ENCODE assay signal across 34 mouse cellular contexts in the genomic region with DNA sequence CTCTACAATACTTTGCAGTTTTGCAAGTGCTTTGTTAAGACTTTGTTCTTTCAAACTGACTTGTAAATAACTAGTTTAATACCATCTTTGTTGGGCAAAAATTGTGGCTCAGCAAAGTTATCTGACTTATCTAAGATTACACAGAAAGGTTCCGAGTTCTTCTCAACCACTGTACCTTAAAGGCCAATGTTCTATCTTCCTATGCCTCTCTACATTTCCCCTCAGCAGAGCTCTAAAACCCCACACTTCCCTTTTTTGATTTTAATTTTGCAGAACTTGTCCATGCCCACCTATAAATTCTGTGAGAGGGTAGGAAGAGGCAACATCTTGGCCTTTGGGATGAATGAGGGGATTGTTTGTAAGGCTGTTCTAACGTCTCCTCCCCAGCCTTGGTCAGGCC. TPM values are rescaled to one million over a fixed set of nuclear protein-coding genes. Genes with fewer than 3 reads are reported as not detected.
DNase-seq lines count a peak whose midpoint lies in the region; ATAC-seq and TF ChIP-seq lines count a peak whose summit lies in the region.
"Had no signal": no experiment of that assay in that cellular context is flagged by ENCODE, and none has a peak within 500 bp of the region (broad histone marks: within the 10 kb centered on the region; RNA-seq: fewer than 3 reads in every experiment).

No protein-coding gene starts in this region.

- H3K4me1 ChIP-seq in cerebellum, adult 2 months (ENCODE audit: control insufficient read depth, insufficient read depth, low read length): no peaks in the 10 kb centered on the region
- H3K4me1 ChIP-seq: embryonic facial prominence, embryonic 10.5 days; embryonic facial prominence, embryonic 13.5 days; forebrain, embryonic 15.5 days; heart, embryonic 12.5 days; heart, embryonic 15.5 days; hindbrain, embryonic 12.5 days; hindbrain, embryonic 15.5 days had no signal

- H3K27me3 ChIP-seq in cerebellum, adult 2 months (ENCODE audit: control insufficient read depth, insufficient read depth, low read length): no peaks in the 10 kb centered on the region
- H3K27me3 ChIP-seq: CH12.LX; forebrain, embryonic 15.5 days; heart, embryonic 15.5 days; hindbrain, embryonic 12.5 days; hindbrain, embryonic 15.5 days had no signal

- intact Hi-C loops in heart, postnatal 10 days (cut with DNase I): no loop called here

- 81% methylated on average over 2 of the region's 2 CpGs for WGBS in cerebellum, adult 2 months

- no peak for TF ChIP-seq POLR2A in cerebellum, adult 2 months (IDR thresholded peaks at IDR 0.05; ENCODE audit: borderline replicate concordance, insufficient read depth, low read length)

- H3K27ac ChIP-seq in cerebellum, adult 2 months (ENCODE audit: insufficient read depth, low read length): no peak overlapping the region
- H3K27ac ChIP-seq: embryonic facial prominence, embryonic 10.5 days; embryonic facial prominence, embryonic 13.5 days; forebrain, embryonic 15.5 days; heart, embryonic 15.5 days; hindbrain, embryonic 12.5 days; hindbrain, embryonic 15.5 days had no signal

- no peak overlapping the region for H3K4me3 ChIP-seq in cerebellum, adult 2 months (replicated peaks; ENCODE audit: insufficient read depth, low read depth, low read length)
- H3K4me3 ChIP-seq: embryonic facial prominence, embryonic 10.5 days; embryonic facial prominence, embryonic 13.5 days; erythroblast, embryonic 14.5 days; forebrain, embryonic 15.5 days; heart, embryonic 12.5 days; heart, embryonic 15.5 days; hindbrain, embryonic 12.5 days; hindbrain, embryonic 15.5 days had no signal

- TF ChIP-seq CTCF in cerebellum, adult 2 months (IDR thresholded peaks at IDR 0.05; ENCODE audit: borderline replicate concordance, insufficient read depth, low read depth, low read length): no peak

- ATAC-seq in granulocyte monocyte progenitor cell, adult 5-6 weeks (replicated peaks; ENCODE audit: poor library complexity, severe bottlenecking): peak; percentile 50
- ATAC-seq in megakaryocyte progenitor cell, adult 5-6 weeks (replicated peaks; ENCODE audit: poor library complexity): peak; percentile 53
- ATAC-seq: activated CD4-positive, CD25-positive, alpha-beta regulatory T cell, adult 4 months; forebrain, embryonic 15.5 days; intestine, postnatal 0 days had no signal

- peak; percentile 55 for DNase-seq in heart, adult 11 months
- no peak for DNase-seq in heart, postnatal 10 days
- no peak for DNase-seq in cerebellum, adult 2 months
- no peak for DNase-seq in right cerebral cortex, postnatal 25 days
- DNase-seq: adrenal gland, postnatal 10 days; adrenal gland, postnatal 36 days; B cell, adult 2 months; cerebellum, adult 18-20 months; cerebellum, adult 9-11 months; cerebellum, postnatal 25 days; embryo, embryonic 11 days; gastrocnemius, postnatal 10 days; gastrocnemius, postnatal 36 days; heart, adult 18-20 months; heart, postnatal 14 days; heart, postnatal 4 days; kidney, adult 2 months had no signal

RNA-seq across cellular contexts. Expression of gene Rrm1, which starts 7.2 kb away (rescaled TPM):
- total RNA-seq in heart, postnatal 10 days (2021): 10 to 100 TPM; 36.2 to 41.2 TPM
- 171 and 252 TPM in 2 replicates for total RNA-seq in granulocyte monocyte progenitor cell, adult 5-6 weeks (2014; fragmentation: Nextera tagmentation)
- total RNA-seq in granulocyte monocyte progenitor cell, adult 5-6 weeks (2017): 642 and 757 TPM in 2 replicates
- 245 and 255 TPM in 2 replicates for total RNA-seq in megakaryocyte progenitor cell, adult 5-6 weeks (2015)
- 673 and 874 TPM in 2 replicates for total RNA-seq in megakaryocyte progenitor cell, adult 5-6 weeks (2017)
- 17.0 and 20.0 TPM in 2 replicates for polyA plus RNA-seq in cerebellum, adult 2 months (2012; rRNA removed)

RNA-seq across cellular contexts. Expression of gene Olfr543, which starts 47.1 kb away (rescaled TPM):
- total RNA-seq in heart, postnatal 10 days (2021): not detected
- total RNA-seq in granulocyte monocyte progenitor cell, adult 5-6 weeks (2014; fragmentation: Nextera tagmentation): not detected in 2 replicates
- total RNA-seq in granulocyte monocyte progenitor cell, adult 5-6 weeks (2017): not detected in 2 replicates
- not detected in 2 replicates for total RNA-seq in megakaryocyte progenitor cell, adult 5-6 weeks (2015)
- not detected in 2 replicates for total RNA-seq in megakaryocyte progenitor cell, adult 5-6 weeks (2017)
- not detected in 2 replicates for polyA plus RNA-seq in cerebellum, adult 2 months (2012; rRNA removed)
- total RNA-seq: adrenal gland, adult 18-20 months; adrenal gland, postnatal 10 days; adrenal gland, postnatal 36 days; CH12.LX; gastrocnemius, adult 18-20 months; gastrocnemius, postnatal 10 days; gastrocnemius, postnatal 36 days; heart, adult 18-20 months; heart, postnatal 14 days; heart, postnatal 4 days had no signal
- polyA plus RNA-seq: cortical plate, adult 2 months; erythroblast, embryonic 14.5 days; G1E; intestine, postnatal 0 days; kidney, adult 2 months had no signal

RNA-seq across cellular contexts. Expression of gene Olfr544, which starts 53.8 kb away (rescaled TPM):
- not detected for total RNA-seq in heart, postnatal 10 days (2021)
- total RNA-seq in granulocyte monocyte progenitor cell, adult 5-6 weeks (2014; fragmentation: Nextera tagmentation): not detected in 2 replicates
- not detected in 2 replicates for total RNA-seq in granulocyte monocyte progenitor cell, adult 5-6 weeks (2017)
- total RNA-seq in megakaryocyte progenitor cell, adult 5-6 weeks (2015): not detected in 2 replicates
- not detected in 2 replicates for total RNA-seq in megakaryocyte progenitor cell, adult 5-6 weeks (2017)
- not detected in 2 replicates for polyA plus RNA-seq in cerebellum, adult 2 months (2012; rRNA removed)
- total RNA-seq: adrenal gland, adult 18-20 months; adrenal gland, postnatal 10 days; adrenal gland, postnatal 36 days; CH12.LX; G1E; gastrocnemius, adult 18-20 months; gastrocnemius, postnatal 10 days; gastrocnemius, postnatal 36 days; heart, adult 18-20 months; heart, postnatal 14 days; heart, postnatal 4 days had no signal
- polyA plus RNA-seq: cortical plate, adult 2 months; erythroblast, embryonic 14.5 days; G1E; kidney, adult 2 months had no signal

Comparison
In these comparisons a context has a peak if more than half of its experiments do, and no peak if none do; other contexts are left out.
1. RNA of gene Rrm1, which starts 7.2 kb away (total RNA-seq): 245 to 874 TPM in megakaryocyte progenitor cell, adult 5-6 weeks and 171 to 757 TPM in granulocyte monocyte progenitor cell, adult 5-6 weeks; 36.2 to 41.2 TPM in heart, postnatal 10 days; every median in the first group is over 4 times any median in the second.